Mouse (Mus musculus) kidney, postnatal 14 days (tissue): ENCODE measurements around the gene Vps51.

ENCODE experiments used
- DNase-seq: peaks from one replicate; pipeline ENCODE4 v3.0.0; 2022; ENCODE audit warnings: mixed read lengths

The Vps51 gene

DNA sequence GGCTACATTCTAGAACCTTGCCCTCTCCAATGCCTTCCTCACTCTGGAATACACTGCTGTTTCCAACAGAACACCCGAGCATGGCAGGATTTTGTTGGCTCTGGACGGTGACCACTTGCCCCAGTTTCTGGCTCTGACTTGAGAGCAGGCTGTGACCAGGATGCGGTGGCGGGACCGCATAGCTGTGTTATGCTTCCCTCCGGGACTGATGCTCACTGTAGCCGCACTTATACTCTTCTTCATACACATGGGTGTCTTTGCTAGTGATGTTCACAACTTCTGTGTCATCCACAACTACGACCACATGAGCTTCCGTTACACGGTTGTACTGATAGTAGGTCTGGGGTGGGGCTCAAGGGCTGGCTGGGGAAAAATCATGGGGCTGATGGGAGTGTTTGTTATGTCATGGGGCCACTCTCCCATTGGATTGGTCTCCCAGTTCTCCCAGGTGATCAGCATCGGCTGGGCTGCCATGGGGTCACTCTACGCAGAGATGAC is 3.0 kb upstream of the Vps51 start, which contains the start of gene Tmem262:
TSS of gene Tmem262 (plus strand) at position 51 of the 498 bp plus-strand sequence.
- no peak for DNase-seq

GRCm38 (mm10) chr19:6073889-6074288 is 3.1 kb downstream of the Vps51 start:
- no peak for DNase-seq

DNA sequence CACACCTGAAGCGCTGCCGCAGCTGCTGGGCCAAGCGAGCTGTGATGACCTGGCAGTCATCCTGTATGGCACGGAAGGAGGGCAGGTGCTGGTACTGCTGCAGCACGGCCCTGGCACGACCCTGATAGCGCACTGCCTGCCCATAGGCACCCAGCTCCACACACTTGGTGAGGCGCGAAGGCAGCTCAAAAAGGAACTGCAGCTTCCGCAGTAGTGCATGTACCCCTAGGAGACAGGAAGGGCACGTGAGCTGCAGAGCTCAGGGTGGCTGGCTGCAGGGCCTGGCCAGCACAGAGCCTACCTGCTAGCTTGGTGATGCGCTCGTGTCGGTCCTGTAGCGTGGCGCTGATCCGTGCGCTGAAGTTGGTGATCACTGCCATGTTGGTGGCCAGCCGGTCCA is 5.8 kb downstream of the Vps51 start:
- DNase-seq, result no peak

GRCm38 (mm10) chr19:6070571-6071250 is 6.3 kb downstream of the Vps51 start:
- no peak for DNase-seq

DNA sequence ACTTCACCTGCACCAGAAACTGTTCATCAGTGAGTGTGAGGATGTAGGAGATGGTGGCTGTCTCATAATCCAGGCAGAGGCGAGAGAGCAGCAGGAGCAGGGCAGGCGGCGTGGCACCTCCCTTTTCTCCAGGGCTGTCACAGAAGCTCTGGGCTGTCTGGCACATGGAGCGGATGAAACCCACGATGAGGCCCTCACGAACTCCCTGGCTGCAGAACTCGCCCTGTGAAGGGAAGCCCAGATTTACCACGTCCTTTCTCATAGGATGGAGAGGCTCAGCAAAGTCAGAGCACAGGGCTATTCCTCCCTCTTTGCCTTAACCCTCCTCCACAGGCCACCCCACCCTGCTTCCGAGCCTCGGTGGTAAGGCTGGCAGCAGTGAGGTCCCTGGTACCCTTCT is 7.2 kb downstream of the Vps51 start:
- DNase-seq, result no peak

DNA sequence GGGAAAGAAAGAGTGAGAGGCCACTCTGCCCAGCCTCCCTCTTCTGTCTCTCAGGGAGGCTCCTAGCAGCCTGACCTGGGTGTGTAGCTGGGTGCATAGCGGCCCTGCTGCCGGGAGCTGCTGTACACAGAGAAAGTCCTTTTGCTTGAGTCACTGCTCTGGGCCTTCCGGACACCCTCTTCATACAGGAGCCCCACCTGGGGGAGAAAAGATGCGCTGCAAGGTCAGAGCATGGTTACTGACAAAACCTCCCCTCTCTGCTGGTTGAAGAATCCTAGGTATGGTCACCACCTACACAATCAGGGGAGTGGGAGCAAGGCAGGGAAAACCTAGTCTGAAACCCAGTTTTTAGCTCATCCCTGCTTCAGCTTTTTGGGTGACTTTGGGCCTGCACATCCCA is 8.1 kb downstream of the Vps51 start:
- no peak for DNase-seq

DNA sequence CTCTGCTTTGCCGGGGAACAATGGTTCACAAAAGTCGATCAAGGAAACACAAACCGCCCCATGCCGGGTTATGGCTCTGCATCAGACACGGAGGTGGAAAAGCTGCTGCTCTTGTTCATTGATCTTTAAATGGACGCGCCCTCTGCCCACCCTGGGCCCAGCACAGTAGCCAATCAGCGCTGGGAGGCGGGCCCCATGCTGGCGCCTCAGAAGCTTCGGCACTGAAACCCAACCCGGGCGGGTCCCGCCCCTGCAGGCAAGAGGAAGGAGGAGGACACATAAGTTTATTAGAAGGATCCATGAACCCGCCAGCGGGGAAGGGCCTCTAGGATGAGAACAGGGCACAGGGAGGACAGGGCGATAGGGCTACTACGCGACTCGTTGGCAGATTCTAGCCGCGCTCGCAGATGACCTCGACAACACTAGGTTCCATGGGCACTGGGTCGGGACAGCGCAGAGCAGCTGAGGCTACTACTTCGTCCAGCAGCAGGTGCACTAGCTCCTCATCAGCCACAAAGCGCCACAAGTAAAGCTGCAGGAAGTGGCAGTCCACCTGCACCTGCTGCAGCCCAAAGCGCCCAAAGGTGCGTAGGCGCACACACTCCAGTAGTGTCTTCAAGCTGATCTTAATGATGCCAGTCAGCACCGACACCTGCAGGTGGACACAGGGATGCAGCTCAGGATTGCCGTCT is 9.2 kb downstream of the Vps51 start, which contains the start of gene Tm7sf2:
TSS of gene Tm7sf2 (minus strand) at position 650 of the 692 bp plus-strand sequence.
- DNase-seq, result peak; percentile 95

DNA sequence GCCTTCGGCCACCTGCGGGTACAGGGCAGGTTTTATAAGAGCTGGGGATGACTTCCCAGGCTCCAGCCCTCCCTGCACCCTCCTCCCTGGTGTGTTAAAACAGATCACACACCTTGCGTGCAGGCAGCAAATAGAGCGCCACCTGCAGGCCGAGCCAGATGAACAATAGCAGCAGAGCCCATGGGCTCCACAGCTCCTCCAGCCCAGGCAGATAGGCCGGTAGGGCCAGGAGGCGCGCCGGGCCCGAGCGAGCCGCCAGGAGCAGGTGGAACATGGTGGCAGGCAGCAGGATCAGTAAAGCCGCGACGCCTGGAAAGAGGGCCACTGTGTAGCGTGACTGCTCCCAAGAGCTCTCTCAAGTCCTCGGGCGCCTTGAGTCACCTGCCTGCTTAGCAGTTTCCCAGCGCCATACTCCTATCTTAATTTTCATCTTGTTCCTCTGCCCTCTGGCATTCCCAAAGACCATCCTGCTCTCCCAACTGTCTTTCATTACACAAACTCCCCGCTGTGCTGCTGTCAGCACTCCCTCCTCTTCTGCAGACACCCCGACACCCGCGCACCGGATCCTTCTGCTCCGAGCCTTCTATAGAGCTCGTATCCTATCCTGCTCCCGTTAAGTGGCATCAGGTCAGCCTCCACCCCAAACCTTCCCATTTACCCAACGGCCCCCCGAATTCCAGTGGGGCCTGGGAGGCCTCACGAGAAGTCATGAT is 9.9 kb downstream of the Vps51 start:
- DNase-seq, result peak; percentile 84

DNA sequence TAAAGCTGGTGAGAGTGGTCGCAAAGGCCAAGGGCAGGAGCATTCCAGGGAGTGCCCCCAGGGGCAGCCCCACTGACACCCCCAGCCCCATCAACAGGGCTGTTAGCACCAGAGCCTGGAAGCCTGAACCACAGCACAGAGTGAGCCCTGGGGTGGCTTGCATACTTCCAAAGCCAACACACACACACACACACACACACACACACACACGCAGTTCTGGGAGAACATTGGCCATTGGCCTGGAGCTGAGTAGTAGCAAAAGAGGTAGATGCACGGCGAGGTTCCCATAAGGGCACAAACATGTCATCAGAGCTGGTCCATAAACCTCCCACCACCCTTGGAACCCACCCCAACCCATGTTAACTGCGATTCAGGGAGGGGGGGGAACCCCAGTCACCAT is 10.5 kb downstream of the Vps51 start:
- no peak for DNase-seq

- DNase-seq, result no peak
These were observed 13.9 kb downstream of the Vps51 start for GRCm38 (mm10) chr19:6063081-6063480.

- no peak for DNase-seq
These were observed 14.6 kb downstream of the Vps51 start for GRCm38 (mm10) chr19:6062418-6062817.

GRCm38 (mm10) chr19:6061641-6062302 is 15.3 kb downstream of the Vps51 start:
- DNase-seq, result peak; percentile 65

DNA sequence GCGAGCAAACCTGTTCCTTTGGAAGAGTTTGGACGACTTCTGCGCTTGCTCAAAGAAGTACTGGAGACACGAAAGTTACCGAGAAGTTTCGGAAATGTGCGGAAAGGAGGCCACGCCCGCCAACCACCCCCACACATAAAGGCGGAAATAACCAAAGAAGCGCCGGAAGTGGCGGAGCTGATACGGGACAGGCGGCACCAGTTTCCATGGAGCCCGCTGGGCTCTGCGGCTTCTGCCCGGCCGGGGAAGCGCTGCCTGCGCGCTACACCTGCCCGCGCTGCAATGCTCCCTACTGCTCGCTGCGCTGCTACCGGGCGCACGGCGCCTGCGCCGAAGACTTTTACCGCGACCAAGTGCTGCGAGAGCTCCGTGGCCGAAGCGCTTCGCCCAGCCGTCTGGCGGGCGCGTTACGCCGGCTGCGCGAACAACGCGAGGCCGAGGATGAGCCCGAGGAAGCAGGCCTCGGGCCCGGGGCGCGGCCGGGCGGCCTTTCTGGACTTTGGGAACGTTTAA is 16.0 kb downstream of the Vps51 start, which contains the start of gene Znhit2:
TSS of gene Znhit2 (plus strand) at position 172 of the 513 bp plus-strand sequence.
- peak; percentile 96 for DNase-seq

DNA sequence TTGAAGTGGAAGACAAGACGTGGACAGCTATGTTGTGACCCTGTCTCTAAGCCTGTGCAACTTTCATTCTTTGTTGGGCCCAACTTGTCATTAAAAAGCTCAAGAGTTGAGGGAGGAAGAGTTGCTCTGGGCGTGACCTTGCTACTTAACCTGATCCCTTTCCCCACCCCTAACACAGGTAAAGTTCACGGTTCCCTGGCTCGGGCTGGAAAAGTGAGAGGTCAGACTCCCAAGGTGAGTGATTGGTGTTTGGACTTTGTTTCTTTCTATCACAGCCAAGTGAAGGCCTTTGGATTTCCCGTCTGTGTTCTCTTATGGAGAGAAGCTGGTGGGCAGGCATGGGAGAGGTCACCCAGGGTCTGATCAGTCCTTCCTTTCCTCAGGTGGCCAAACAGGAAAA is 18.1 kb downstream of the Vps51 start:
- DNase-seq, result no peak

- DNase-seq, result no peak
These were observed 18.5 kb downstream of the Vps51 start for GRCm38 (mm10) chr19:6058513-6058912.

DNA sequence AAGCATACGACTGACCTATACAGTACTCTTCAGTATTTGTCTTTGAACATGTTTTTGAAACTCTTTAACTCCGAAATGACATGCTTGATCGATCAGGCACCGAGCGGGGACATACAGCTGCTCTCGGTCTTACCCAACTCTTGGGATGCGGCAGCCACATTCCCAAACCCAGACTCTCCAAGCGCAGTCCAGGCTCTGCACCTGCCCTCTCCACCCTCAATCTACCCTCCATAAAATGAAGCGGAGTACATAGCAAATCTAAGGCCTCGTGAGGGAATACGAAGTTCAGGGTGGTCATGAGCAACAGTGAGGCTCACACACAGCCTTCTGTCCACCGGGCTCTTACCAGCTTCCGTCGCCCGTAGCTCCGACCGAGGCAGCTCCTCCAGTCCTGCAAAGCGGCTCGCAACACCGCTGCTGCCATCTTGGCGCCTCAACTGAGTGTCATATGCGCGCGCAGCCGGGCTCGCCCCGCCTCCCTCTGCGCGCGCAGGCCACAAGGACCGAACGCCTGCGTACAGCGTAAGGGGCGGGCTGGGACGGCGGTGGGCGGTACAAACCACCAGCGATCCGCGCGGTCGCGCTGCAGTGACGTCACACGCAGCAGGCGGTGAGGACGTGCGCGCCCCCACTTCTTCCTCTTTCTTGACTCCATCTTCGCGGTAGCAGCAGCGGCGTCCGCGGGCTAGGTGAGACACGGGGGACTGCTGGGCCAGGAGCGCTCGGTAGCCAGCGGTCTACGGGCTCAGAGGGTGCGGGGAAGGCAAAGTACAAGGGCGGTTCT is 19.5 kb downstream of the Vps51 start, which contains the start of the genes Mrpl49 and Fau:
TSS of gene Mrpl49 (minus strand) at position 473 of the 784 bp plus-strand sequence.
TSS of gene Fau (plus strand) at position 532 of the 784 bp plus-strand sequence.
- DNase-seq, result peak; percentile 100

- DNase-seq, result no peak
These were observed 20.3 kb downstream of the Vps51 start for GRCm38 (mm10) chr19:6056696-6057095.

- DNase-seq, result no peak
These were observed 22.7 kb downstream of the Vps51 start for GRCm38 (mm10) chr19:6054296-6054695.

DNA sequence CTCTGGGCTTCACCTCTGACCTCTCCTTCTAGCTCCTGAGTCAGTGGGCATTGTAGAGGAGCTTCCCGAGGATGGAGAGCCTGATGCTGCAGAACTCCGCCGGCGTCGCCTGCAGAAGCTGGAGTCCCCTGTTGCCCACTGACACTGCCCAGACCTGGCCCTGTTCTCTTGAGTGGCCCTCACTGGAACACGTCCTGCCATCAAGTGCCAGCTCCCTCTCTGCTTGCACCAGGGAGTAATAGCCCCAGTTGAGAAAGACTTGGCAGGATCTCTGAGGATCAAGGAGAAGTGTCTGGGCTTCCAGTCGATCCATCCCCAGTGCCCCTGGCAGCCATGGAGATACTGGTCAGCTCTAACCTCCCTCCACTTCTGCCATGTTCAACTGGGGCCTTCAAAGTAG is 24.5 kb downstream of the Vps51 start:
- DNase-seq, result no peak

DNA sequence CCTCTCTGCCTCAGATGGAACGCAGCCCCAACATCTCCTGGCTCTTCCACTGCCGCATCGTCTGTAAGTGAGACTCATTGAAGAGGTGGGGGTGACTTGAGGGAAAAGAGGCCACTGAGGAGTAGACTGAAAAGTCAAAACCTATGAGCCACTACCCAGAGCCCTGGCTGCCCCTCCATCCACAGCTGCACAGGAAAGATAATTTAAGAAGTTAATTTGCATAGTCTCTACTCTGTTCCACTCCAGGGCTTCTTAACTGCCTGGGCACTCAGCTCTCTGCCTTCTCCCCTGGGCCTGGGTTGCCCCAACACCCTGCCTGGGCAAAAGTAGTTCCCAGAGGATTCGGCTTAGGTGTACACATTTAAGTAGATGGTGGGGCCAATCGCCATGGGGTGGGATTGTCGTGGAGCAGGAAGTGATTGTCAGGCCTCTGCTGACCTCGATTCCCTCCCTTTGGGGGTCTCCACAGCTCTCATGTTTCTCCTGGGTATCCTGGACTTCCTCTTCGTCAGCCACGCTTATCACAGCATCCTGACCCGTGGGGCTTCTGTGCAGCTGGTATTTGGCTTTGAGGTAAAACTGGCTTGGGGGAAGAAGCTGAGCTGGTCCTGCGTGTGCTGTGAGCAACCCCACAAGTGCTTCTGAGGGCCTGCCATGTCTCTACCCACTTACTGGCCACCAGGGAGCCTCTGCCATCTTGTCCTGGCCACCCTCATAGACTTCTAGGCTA is 28.2 kb downstream of the Vps51 start:
- DNase-seq, result no peak

DNA sequence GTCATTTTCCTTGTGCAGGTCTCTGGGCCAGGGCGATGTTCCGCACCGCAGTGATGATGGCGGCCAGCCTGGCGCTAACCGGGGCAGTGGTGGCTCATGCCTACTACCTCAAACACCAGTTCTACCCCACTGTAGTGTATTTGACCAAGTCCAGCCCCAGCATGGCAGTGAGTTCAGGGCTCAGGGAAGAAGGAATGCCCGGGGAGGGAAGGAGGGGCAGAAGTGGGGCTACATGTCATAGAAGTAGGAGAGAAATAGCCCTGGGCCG is 29.2 kb downstream of the Vps51 start:
- DNase-seq, result no peak
